Mouse (Mus musculus) cortical plate, adult 2 months (tissue): ENCODE data around the gene Fsip1.

Experiments
- CTCF ChIP-seq: fragments of 200-500 bp; IDR thresholded peaks from 2 replicates; pipeline ENCODE4 v1.5.1; 2011; ENCODE audit warnings: mild to moderate bottlenecking, control low read depth, low read length; ENCODE audit not compliant: insufficient read depth; ENCODE audit errors: extremely low read depth
- POLR2A ChIP-seq: fragments of 200-500 bp; IDR thresholded peaks from 2 replicates; pipeline ENCODE4 v1.6.1; 2011; ENCODE audit warnings: mild to moderate bottlenecking, low read length, control low read depth; ENCODE audit not compliant: insufficient read depth; ENCODE audit errors: extremely low read depth

DNA sequence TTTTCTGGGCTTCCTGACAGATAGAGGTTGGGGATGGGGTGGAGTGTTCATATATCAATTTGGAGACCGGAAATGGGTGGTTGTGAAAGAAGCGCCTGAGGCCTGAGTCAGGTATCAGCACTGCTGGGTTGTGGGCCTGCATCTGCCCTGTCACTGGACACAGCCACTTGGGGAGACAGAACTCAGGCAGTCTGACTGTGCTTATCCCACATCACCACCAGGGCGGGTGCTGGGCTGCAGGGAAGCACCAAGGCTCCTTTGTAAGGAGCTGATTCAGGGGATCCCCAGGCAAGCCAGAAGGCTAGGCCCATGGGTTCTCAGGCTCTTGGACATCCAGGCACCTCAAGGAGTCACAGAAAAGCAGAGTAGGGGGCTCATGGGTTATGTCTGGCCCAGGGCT is 59.8 kb downstream of the Fsip1 start:
- no peak for TF ChIP-seq POLR2A
- no peak for TF ChIP-seq CTCF
